Mouse (Mus musculus): ENCODE data around the gene Tob1. TPM values are rescaled to one million over a fixed set of nuclear protein-coding genes. Genes with fewer than 3 reads are reported as not detected.

Tob1 gene
- polyA plus RNA-seq, 1 experiment from 2014 or later, result 74.1 TPM

DNA sequence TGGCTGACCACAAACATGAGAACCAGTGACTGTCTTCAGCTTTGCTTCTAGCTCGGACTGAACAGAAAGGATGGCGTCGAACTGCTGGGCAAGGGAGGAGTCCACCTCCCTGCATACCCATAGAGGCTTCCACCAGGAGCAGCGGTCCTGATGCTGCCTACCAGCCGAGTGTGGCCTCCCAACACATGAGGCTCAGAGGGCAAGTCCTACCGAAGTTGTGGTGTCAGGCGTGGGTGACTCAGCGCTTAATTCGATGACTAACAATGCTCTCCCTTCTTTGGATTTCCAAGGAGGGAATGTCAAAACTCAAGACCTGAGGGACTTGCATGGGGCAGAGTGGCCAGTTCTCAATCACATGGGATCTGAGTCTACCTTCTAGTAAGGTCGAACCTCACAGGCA is 42.4 kb downstream of the Tob1 start:
- no peak for DNase-seq (ENCODE audit: low spot score)
- no peak overlapping the region for H3K27ac ChIP-seq (replicated peaks)
- ATAC-seq (ENCODE audit: low FRiP score, low TSS enrichment), result no peak
- H3K9me3 ChIP-seq (ENCODE audit: control insufficient read depth, low read length), result no peaks in the 10 kb centered on the region
- 84% methylated on average over 10 of the region's 10 CpGs for WGBS
- H3K36me3 ChIP-seq (ENCODE audit: control insufficient read depth, insufficient read depth, low read length), result no peaks in the 10 kb centered on the region
- TF ChIP-seq EP300 (optimal IDR thresholded peaks at IDR 0.05) (no peak), CTCF (IDR thresholded peaks at IDR 0.05; ENCODE audit: low read depth) (no peak)
- H3K4me3 ChIP-seq (ENCODE audit: low read depth, low read length), result no peak overlapping the region
- no peaks in the 10 kb centered on the region for H3K27me3 ChIP-seq (ENCODE audit: control insufficient read depth, insufficient read depth, low read length)
- H3K4me1 ChIP-seq (replicated peaks; ENCODE audit: control insufficient read depth, insufficient read depth), result no peaks in the 10 kb centered on the region
- no peak overlapping the region for H3K9ac ChIP-seq (ENCODE audit: low read length)
- H3K4me2 ChIP-seq (replicated peaks; ENCODE audit: low read depth), result no peak overlapping the region

DNA sequence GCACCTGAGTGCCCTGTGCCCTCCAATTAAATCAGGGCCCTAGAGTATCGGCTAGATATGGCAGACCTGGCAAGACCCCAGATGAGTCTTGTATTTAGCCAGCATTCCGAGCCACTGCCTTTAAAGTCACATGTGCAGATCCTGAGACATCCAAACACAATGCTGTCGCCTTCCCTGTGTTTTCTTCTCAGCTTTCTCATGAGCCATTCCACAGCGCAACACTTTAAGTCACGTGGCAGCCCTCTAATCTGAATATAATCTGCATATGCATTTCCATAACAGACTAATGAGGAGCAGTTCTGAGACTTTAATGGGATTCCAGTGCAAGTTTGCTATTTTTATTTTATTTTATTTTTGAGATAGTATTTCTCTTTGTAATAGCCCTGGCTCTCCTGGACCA is 44.5 kb downstream of the Tob1 start:
- Histone ChIP-seq H3K4me3 (ENCODE audit: low read depth, low read length) (no peak overlapping the region), H3K9ac (ENCODE audit: low read length) (no peak overlapping the region), H3K4me2 (replicated peaks; ENCODE audit: low read depth) (no peak overlapping the region), H3K36me3 (ENCODE audit: control insufficient read depth, insufficient read depth, low read length) (no peaks in the 10 kb centered on the region), H3K9me3 (ENCODE audit: control insufficient read depth, low read length) (no peaks in the 10 kb centered on the region), H3K4me1 (replicated peaks; ENCODE audit: control insufficient read depth, insufficient read depth) (no peaks in the 10 kb centered on the region), H3K27me3 (ENCODE audit: control insufficient read depth, insufficient read depth, low read length) (no peaks in the 10 kb centered on the region), H3K27ac (replicated peaks) (no peak overlapping the region)
- TF ChIP-seq EP300 (optimal IDR thresholded peaks at IDR 0.05), result no peak
- TF ChIP-seq CTCF (IDR thresholded peaks at IDR 0.05; ENCODE audit: low read depth), result no peak
- ATAC-seq (ENCODE audit: low FRiP score, low TSS enrichment) (no peak), DNase-seq (ENCODE audit: low spot score) (no peak)
- 76% methylated on average over 5 of the region's 5 CpGs for WGBS

DNA sequence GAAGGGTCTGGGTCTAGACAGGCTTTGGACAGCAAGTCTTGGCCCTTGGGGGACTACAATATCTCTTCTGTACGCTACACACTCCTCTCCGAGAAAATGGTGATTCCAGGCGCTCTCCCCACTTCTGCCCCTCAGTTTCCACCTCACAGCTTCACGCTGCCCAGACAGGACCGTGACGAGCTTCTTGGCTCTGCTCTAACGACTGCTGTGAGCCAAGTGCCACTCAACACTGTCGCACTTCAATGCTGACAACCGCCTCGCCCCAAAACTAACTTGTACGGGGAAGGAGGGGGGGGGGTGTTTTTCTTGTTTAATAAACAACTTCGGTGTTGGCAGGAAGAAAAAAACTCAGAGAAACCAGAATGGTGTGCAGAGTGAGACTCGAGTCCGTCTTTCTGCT is 46.7 kb downstream of the Tob1 start:
- TF ChIP-seq CTCF (IDR thresholded peaks at IDR 0.05; ENCODE audit: low read depth) (no peak), EP300 (optimal IDR thresholded peaks at IDR 0.05) (no peak)
- Histone ChIP-seq H3K4me3 (ENCODE audit: low read depth, low read length) (no peak overlapping the region), H3K9me3 (ENCODE audit: control insufficient read depth, low read length) (no peaks in the 10 kb centered on the region), H3K4me2 (replicated peaks; ENCODE audit: low read depth) (no peak overlapping the region), H3K27me3 (ENCODE audit: control insufficient read depth, insufficient read depth, low read length) (no peaks in the 10 kb centered on the region), H3K4me1 (replicated peaks; ENCODE audit: control insufficient read depth, insufficient read depth) (no peaks in the 10 kb centered on the region), H3K27ac (replicated peaks) (no peak overlapping the region), H3K36me3 (ENCODE audit: control insufficient read depth, insufficient read depth, low read length) (no peaks in the 10 kb centered on the region), H3K9ac (ENCODE audit: low read length) (no peak overlapping the region)
- 69% methylated on average over 14 of the region's 14 CpGs for WGBS
- ATAC-seq (ENCODE audit: low FRiP score, low TSS enrichment) (no peak), DNase-seq (ENCODE audit: low spot score) (no peak)

DNA sequence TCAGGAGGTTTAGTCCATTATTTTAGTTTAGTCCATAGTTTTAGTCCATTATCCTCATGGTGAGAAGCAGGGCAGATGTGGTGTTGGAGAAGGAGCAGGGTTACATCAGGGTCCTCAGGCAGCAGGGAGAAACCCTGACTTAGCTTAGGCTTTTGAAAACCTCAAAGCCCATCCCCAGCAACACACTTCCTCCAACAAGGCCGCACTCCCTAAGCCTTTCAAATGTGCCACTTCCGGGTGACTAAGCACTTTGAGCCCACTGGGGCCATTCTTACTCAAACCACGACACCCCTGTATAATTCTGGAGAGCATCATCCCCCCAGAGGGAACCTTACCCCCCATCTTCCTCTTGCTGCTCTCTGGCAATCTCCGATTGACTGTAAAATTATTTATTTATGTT is 48.6 kb downstream of the Tob1 start:
- Histone ChIP-seq H3K4me2 (replicated peaks; ENCODE audit: low read depth) (no peak overlapping the region), H3K27me3 (ENCODE audit: control insufficient read depth, insufficient read depth, low read length) (no peaks in the 10 kb centered on the region), H3K4me3 (ENCODE audit: low read depth, low read length) (no peak overlapping the region), H3K36me3 (ENCODE audit: control insufficient read depth, insufficient read depth, low read length) (no peaks in the 10 kb centered on the region), H3K27ac (replicated peaks) (no peak overlapping the region), H3K4me1 (replicated peaks; ENCODE audit: control insufficient read depth, insufficient read depth) (no peaks in the 10 kb centered on the region), H3K9me3 (ENCODE audit: control insufficient read depth, low read length) (no peaks in the 10 kb centered on the region), H3K9ac (ENCODE audit: low read length) (no peak overlapping the region)
- WGBS, result 73% methylated on average over 4 of the region's 4 CpGs
- TF ChIP-seq EP300 (optimal IDR thresholded peaks at IDR 0.05) (no peak), CTCF (IDR thresholded peaks at IDR 0.05; ENCODE audit: low read depth) (no peak)
- DNase-seq (ENCODE audit: low spot score) (no peak), ATAC-seq (ENCODE audit: low FRiP score, low TSS enrichment) (no peak)

DNA sequence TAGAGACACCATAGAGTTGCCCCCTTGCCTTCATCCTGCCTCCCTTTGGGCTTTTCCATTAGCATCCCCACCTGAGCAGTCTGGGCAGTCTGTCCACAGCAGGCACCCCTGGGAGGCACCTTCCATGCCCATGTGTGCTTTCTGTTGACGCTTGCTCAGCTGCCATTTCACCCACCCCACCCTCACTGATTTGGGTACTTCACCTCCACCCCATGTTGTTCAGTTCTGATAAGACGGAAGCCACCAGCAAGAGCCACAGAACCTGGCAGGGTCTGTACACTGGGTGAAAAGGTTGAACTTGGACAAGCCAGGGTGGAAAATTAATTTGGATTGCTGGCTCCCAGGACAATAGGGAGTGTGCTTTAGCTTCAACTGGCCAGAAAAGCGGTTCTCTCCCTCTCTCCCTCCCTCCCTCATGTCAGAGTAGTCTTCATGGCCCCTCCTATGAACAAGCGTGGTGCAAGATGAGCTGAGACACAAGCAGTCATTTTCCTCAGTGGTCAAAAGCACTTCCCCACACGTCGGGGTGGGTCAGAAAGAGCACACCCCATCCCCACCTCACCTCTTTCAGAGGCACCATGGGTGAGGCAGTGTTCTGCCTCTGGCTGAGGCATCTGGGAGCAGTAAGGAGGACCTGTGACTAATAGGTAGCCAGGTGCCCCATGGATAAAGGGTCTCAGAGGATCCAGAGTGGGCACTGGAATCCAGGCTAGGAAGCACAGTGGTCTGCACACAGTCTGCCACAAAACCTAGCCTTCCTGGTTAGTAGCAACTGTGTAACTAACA is 50.5 kb downstream of the Tob1 start:
- ATAC-seq (ENCODE audit: low FRiP score, low TSS enrichment) (no peak), DNase-seq (ENCODE audit: low spot score) (no peak)
- Histone ChIP-seq H3K9me3 (ENCODE audit: control insufficient read depth, low read length) (no peaks in the 10 kb centered on the region), H3K9ac (ENCODE audit: low read length) (no peak overlapping the region), H3K36me3 (ENCODE audit: control insufficient read depth, insufficient read depth, low read length) (no peaks in the 10 kb centered on the region), H3K27ac (replicated peaks) (no peak overlapping the region), H3K27me3 (ENCODE audit: control insufficient read depth, insufficient read depth, low read length) (no peaks in the 10 kb centered on the region), H3K4me1 (replicated peaks; ENCODE audit: control insufficient read depth, insufficient read depth) (no peaks in the 10 kb centered on the region), H3K4me3 (ENCODE audit: low read depth, low read length) (no peak overlapping the region), H3K4me2 (replicated peaks; ENCODE audit: low read depth) (no peak overlapping the region)
- TF ChIP-seq CTCF (IDR thresholded peaks at IDR 0.05; ENCODE audit: low read depth) (no peak), EP300 (optimal IDR thresholded peaks at IDR 0.05) (no peak)
- WGBS, result 54% methylated on average over 6 of the region's 6 CpGs

Other genes starting within 250 kb of the Tob1 start
- gene Gm20390, start 243.2 kb upstream of the Tob1 start, polyA plus RNA-seq (2015; fragmentation: Nextera tagmentation; extraction: Ambion mirVana), result 239 and 273 TPM in 2 replicates
- gene Nme1, start 242.9 kb upstream of the Tob1 start, polyA plus RNA-seq (2015; fragmentation: Nextera tagmentation; extraction: Ambion mirVana), result 93.8 and 106 TPM in 2 replicates
- gene Spag9, start 215.4 kb upstream of the Tob1 start, polyA plus RNA-seq (2015; fragmentation: Nextera tagmentation; extraction: Ambion mirVana), result 30.2 and 32.5 TPM in 2 replicates
- 1.4 and 1.9 TPM in 2 replicates for gene Wfikkn2, start 34.6 kb downstream of the Tob1 start, polyA plus RNA-seq (2015; fragmentation: Nextera tagmentation; extraction: Ambion mirVana)
- not detected in 2 replicates for gene Gm21885, start 70.4 kb downstream of the Tob1 start, polyA plus RNA-seq (2015; fragmentation: Nextera tagmentation; extraction: Ambion mirVana)
- gene Luc7l3, start 110.5 kb downstream of the Tob1 start, polyA plus RNA-seq (2015; fragmentation: Nextera tagmentation; extraction: Ambion mirVana), result 50.0 and 51.2 TPM in 2 replicates
- 14.8 and 15.6 TPM in 2 replicates for gene Ankrd40, start 116.5 kb downstream of the Tob1 start, polyA plus RNA-seq (2015; fragmentation: Nextera tagmentation; extraction: Ambion mirVana)
- gene Abcc3, start 181.5 kb downstream of the Tob1 start, polyA plus RNA-seq (2015; fragmentation: Nextera tagmentation; extraction: Ambion mirVana), result 25.3 and 31.4 TPM in 2 replicates